Mouse (Mus musculus): Measurements from ENCODE around the gene Cd8a. TPM values are rescaled to one million over a fixed set of nuclear protein-coding genes. Genes with fewer than 3 reads are reported as not detected.
A peak's percentile ranks its signal among the peaks of the same experiment; 100 is the strongest.

The Cd8a gene
- total RNA-seq, 2 experiments from 2014 or later: not detected

GRCm38 (mm10) chr6:71369416-71369815 is 3.8 kb upstream of the Cd8a start:
- DNase-seq (ENCODE audit: low spot score in 2 of 2): no peak

GRCm38 (mm10) chr6:71371085-71371605 is 2.1 kb upstream of the Cd8a start:
- no peak for DNase-seq (ENCODE audit: low spot score in 2 of 2)

GRCm38 (mm10) chr6:71372041-71372720 is 1.0 kb upstream of the Cd8a start:
- no peak for DNase-seq (ENCODE audit: low spot score in 2 of 2)

GRCm38 (mm10) chr6:71374311-71374829 is 1.1 kb downstream of the Cd8a start:
- DNase-seq (ENCODE audit: low spot score in 2 of 2): no peak

- no peak for DNase-seq (ENCODE audit: low spot score in 2 of 2)
These were observed 1.7 kb downstream of the Cd8a start for GRCm38 (mm10) chr6:71374921-71375320.

GRCm38 (mm10) chr6:71376711-71377110 is 3.5 kb downstream of the Cd8a start:
- no peak for DNase-seq (ENCODE audit: low spot score in 2 of 2)

- DNase-seq (ENCODE audit: low spot score in 2 of 2): no peak
These were observed 8.4 kb downstream of the Cd8a start for GRCm38 (mm10) chr6:71381654-71382053.

- DNase-seq (ENCODE audit: low spot score in 2 of 2): no peak
These were observed 17.3 kb downstream of the Cd8a start for GRCm38 (mm10) chr6:71390496-71390895.

GRCm38 (mm10) chr6:71396016-71396415 is 22.8 kb downstream of the Cd8a start:
- no peak for DNase-seq (ENCODE audit: low spot score in 2 of 2)

GRCm38 (mm10) chr6:71396761-71397160 is 23.5 kb downstream of the Cd8a start:
- no peak for DNase-seq (ENCODE audit: low spot score in 2 of 2)

- peak; percentile 23 to 40 for DNase-seq (ENCODE audit: low spot score in 2 of 2)
These were observed 25.8 kb downstream of the Cd8a start for GRCm38 (mm10) chr6:71398829-71399609.

- DNase-seq (ENCODE audit: low spot score in 2 of 2): no peak
These were observed 41.4 kb downstream of the Cd8a start for GRCm38 (mm10) chr6:71414624-71415023.

GRCm38 (mm10) chr6:71415446-71415845 is 42.2 kb downstream of the Cd8a start:
- DNase-seq (ENCODE audit: low spot score in 2 of 2): no peak

GRCm38 (mm10) chr6:71418874-71419273 is 45.6 kb downstream of the Cd8a start:
- DNase-seq (ENCODE audit: low spot score in 2 of 2): no peak

- no peak for DNase-seq (ENCODE audit: low spot score in 2 of 2)
These were observed 47.6 kb downstream of the Cd8a start for GRCm38 (mm10) chr6:71420848-71421247.

GRCm38 (mm10) chr6:71422162-71422561 is 48.9 kb downstream of the Cd8a start:
- DNase-seq (ENCODE audit: low spot score in 2 of 2): no peak

- no peak for DNase-seq (ENCODE audit: low spot score in 2 of 2)
These were observed 49.9 kb downstream of the Cd8a start for GRCm38 (mm10) chr6:71423116-71423515.

GRCm38 (mm10) chr6:71425681-71426080 is 52.5 kb downstream of the Cd8a start:
- DNase-seq (ENCODE audit: low spot score in 2 of 2): no peak

GRCm38 (mm10) chr6:71427996-71428725 is 54.9 kb downstream of the Cd8a start:
- no peak for DNase-seq (ENCODE audit: low spot score in 2 of 2)

Measured in layer of hippocampus, postnatal 10 days (tissue).